Mouse (Mus musculus): ENCODE results near the gene Itln1. TPM values are rescaled to one million over a fixed set of nuclear protein-coding genes. Genes with fewer than 3 reads are reported as not detected.

Gene Itln1
- polyA plus RNA-seq, 1 experiment = not detected

GRCm38 (mm10) chr1:171563042-171563441 lies 27.9 kb upstream of the Itln1 start:
- H3K4me1 ChIP-seq (ENCODE audit: control insufficient read depth, insufficient read depth, insufficient read length) = peaks cover 27% of the 10 kb centered on the region; the same call in 1 of the 2 replicates
- H3K4me3 ChIP-seq (ENCODE audit: extremely low read depth, insufficient read depth, insufficient read length) = no peak overlapping the region
- DNase-seq (ENCODE audit: low read depth in 1 of 2, low spot score in 2 of 2) = peak in 1 of 2 experiments; percentile 12
- H3K27ac ChIP-seq (ENCODE audit: insufficient read depth, low read length) = no peak overlapping the region
- 13% methylated on average over 2 of the region's 2 CpGs for WGBS
- TF ChIP-seq CTCF (IDR thresholded peaks at IDR 0.05; ENCODE audit: extremely low read depth, insufficient read depth, insufficient read length, insufficient replicate concordance) (no peak), POLR2A (IDR thresholded peaks at IDR 0.05; ENCODE audit: low read depth, low read length) (no peak)
- no peaks in the 10 kb centered on the region for H3K27me3 ChIP-seq (ENCODE audit: control insufficient read depth, insufficient read depth, low read length)
- no peaks in the 10 kb centered on the region for H3K36me3 ChIP-seq (ENCODE audit: control insufficient read depth, insufficient read depth, low read length)

GRCm38 (mm10) chr1:171561639-171562225 lies 26.6 kb upstream of the Itln1 start:
- DNase-seq (ENCODE audit: low read depth in 1 of 2, low spot score in 2 of 2) = peak in 1 of 2 experiments; percentile 44
- Histone ChIP-seq H3K36me3 (ENCODE audit: control insufficient read depth, insufficient read depth, low read length) (no peaks in the 10 kb centered on the region), H3K27me3 (ENCODE audit: control insufficient read depth, insufficient read depth, low read length) (no peaks in the 10 kb centered on the region), H3K27ac (ENCODE audit: insufficient read depth, low read length) (peak overlapping the region; percentile 71), H3K4me1 (ENCODE audit: control insufficient read depth, insufficient read depth, insufficient read length) (peaks cover 28% of the 10 kb centered on the region; the same call in 1 of the 2 replicates), H3K4me3 (ENCODE audit: extremely low read depth, insufficient read depth, insufficient read length) (peak overlapping the region; percentile 34; the same call in 1 of the 2 replicates)
- 6% methylated on average over 9 of the region's 11 CpGs for whole genome bisulfite sequencing
- TF ChIP-seq POLR2A (IDR thresholded peaks at IDR 0.05; ENCODE audit: low read depth, low read length) = no peak
- no peak for TF ChIP-seq CTCF (IDR thresholded peaks at IDR 0.05; ENCODE audit: extremely low read depth, insufficient read depth, insufficient read length, insufficient replicate concordance)

DNA sequence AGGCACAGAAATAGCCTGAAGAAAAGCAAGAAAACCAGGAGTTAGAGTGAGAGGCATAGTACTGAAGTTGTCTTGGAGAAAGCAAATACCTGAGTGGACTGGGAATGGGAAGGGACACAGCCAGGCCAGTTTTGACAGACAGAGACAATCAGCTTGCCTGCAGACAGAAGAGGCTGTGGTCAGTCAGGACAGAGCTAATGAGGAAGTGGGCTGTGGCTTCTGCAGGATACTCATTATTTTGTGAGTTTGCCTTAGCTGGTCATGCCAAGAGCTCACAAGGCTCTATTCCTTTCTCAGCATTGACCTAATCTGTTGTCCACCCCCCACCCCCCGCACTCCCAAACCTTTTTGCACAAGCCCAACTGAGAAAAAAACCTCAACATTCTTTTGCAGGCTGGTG lies 26.1 kb upstream of the Itln1 start:
- TF ChIP-seq POLR2A (IDR thresholded peaks at IDR 0.05; ENCODE audit: low read depth, low read length) = no peak
- TF ChIP-seq CTCF (IDR thresholded peaks at IDR 0.05; ENCODE audit: extremely low read depth, insufficient read depth, insufficient read length, insufficient replicate concordance) = no peak
- Histone ChIP-seq H3K27ac (ENCODE audit: insufficient read depth, low read length) (peak overlapping the region; percentile 43; the same call in 1 of the 2 replicates), H3K36me3 (ENCODE audit: control insufficient read depth, insufficient read depth, low read length) (no peaks in the 10 kb centered on the region), H3K4me3 (ENCODE audit: extremely low read depth, insufficient read depth, insufficient read length) (no peak overlapping the region), H3K4me1 (ENCODE audit: control insufficient read depth, insufficient read depth, insufficient read length) (peaks cover 28% of the 10 kb centered on the region; the same call in 1 of the 2 replicates), H3K27me3 (ENCODE audit: control insufficient read depth, insufficient read depth, low read length) (no peaks in the 10 kb centered on the region)
- 67% methylated on average over 1 of the region's 1 CpGs for WGBS
- DNase-seq (ENCODE audit: low read depth in 1 of 2, low spot score in 2 of 2) = no peak

GRCm38 (mm10) chr1:171560262-171560661 lies 25.2 kb upstream of the Itln1 start:
- Histone ChIP-seq H3K4me3 (ENCODE audit: extremely low read depth, insufficient read depth, insufficient read length) (no peak overlapping the region), H3K36me3 (ENCODE audit: control insufficient read depth, insufficient read depth, low read length) (no peaks in the 10 kb centered on the region), H3K27ac (ENCODE audit: insufficient read depth, low read length) (no peak overlapping the region), H3K4me1 (ENCODE audit: control insufficient read depth, insufficient read depth, insufficient read length) (peaks cover 28% of the 10 kb centered on the region; the same call in 1 of the 2 replicates), H3K27me3 (ENCODE audit: control insufficient read depth, insufficient read depth, low read length) (no peaks in the 10 kb centered on the region)
- 62% methylated on average over 2 of the region's 2 CpGs for WGBS
- DNase-seq (ENCODE audit: low read depth in 1 of 2, low spot score in 2 of 2) = no peak
- TF ChIP-seq CTCF (IDR thresholded peaks at IDR 0.05; ENCODE audit: extremely low read depth, insufficient read depth, insufficient read length, insufficient replicate concordance) (no peak), POLR2A (IDR thresholded peaks at IDR 0.05; ENCODE audit: low read depth, low read length) (no peak)

DNA sequence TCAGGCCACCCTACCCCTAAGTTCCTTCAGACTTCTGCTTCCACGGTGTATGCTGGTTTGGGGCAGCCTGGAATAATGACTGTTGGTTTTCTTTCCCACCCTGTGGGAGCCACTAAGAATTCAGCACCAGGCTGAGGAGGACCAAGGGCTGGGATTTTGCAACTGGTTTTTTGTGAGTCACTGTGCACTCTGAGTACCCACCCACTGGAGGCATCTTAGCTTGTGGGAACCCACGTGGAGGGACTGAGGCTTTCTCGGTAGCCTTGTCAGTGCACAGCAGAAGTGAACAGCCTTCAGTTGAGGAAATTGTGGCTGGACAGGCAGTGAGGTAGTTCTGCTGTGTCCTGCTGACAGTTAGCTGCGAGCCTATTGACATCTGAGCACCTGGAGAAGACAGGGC lies 23.8 kb upstream of the Itln1 start, which contains the start of gene Cd244a:
Gene Cd244a (plus strand): TSS at position 296 of the 400 bp plus-strand sequence.
- TF ChIP-seq CTCF (IDR thresholded peaks at IDR 0.05; ENCODE audit: extremely low read depth, insufficient read depth, insufficient read length, insufficient replicate concordance) = no peak
- no peak for TF ChIP-seq POLR2A (IDR thresholded peaks at IDR 0.05; ENCODE audit: low read depth, low read length)
- Histone ChIP-seq H3K27me3 (ENCODE audit: control insufficient read depth, insufficient read depth, low read length) (no peaks in the 10 kb centered on the region), H3K36me3 (ENCODE audit: control insufficient read depth, insufficient read depth, low read length) (no peaks in the 10 kb centered on the region), H3K4me1 (ENCODE audit: control insufficient read depth, insufficient read depth, insufficient read length) (peaks cover 28% of the 10 kb centered on the region; the same call in 1 of the 2 replicates), H3K4me3 (ENCODE audit: extremely low read depth, insufficient read depth, insufficient read length) (peak within 1 kb of the TSS; percentile 3; the same call in 1 of the 2 replicates), H3K27ac (ENCODE audit: insufficient read depth, low read length) (peak within 1 kb of the TSS; percentile 65)
- DNase-seq (ENCODE audit: low read depth in 1 of 2, low spot score in 2 of 2) = peak in 1 of 2 experiments; percentile 37
- 18% methylated on average over 4 of the region's 4 CpGs for WGBS

DNA sequence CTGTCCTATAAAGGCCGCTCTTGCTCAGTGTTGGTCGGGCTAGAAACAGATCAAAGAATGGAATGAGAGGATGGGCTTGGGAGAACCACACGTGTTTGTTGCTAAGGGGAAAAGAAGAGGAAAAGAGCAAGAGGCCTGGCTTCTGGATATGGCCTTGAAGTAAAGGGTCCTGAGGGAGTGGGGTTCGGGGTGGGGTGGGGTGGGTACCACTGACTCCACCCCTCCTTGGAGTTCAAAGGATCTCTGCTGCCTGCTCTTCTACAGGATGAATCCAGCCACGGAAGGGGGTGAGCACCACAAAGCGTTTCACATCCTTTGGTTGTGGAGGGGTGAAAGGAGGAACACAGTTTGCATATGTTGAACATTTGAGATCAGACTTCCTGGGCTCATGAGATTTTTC lies 23.3 kb upstream of the Itln1 start:
- no peak for DNase-seq (ENCODE audit: low read depth in 1 of 2, low spot score in 2 of 2)
- 0 out of 2 replicates have a peak overlapping the region, but pooled peaks have one; percentile 3 for H3K27ac ChIP-seq (ENCODE audit: insufficient read depth, low read length)
- no peaks in the 10 kb centered on the region for H3K36me3 ChIP-seq (ENCODE audit: control insufficient read depth, insufficient read depth, low read length)
- 33% methylated on average over 6 of the region's 6 CpGs for WGBS
- no peak overlapping the region for H3K4me3 ChIP-seq (ENCODE audit: extremely low read depth, insufficient read depth, insufficient read length)
- TF ChIP-seq CTCF (IDR thresholded peaks at IDR 0.05; ENCODE audit: extremely low read depth, insufficient read depth, insufficient read length, insufficient replicate concordance) = no peak
- no peak for TF ChIP-seq POLR2A (IDR thresholded peaks at IDR 0.05; ENCODE audit: low read depth, low read length)
- H3K27me3 ChIP-seq (ENCODE audit: control insufficient read depth, insufficient read depth, low read length) = no peaks in the 10 kb centered on the region
- peaks cover 32% of the 10 kb centered on the region; the same call in 1 of the 2 replicates for H3K4me1 ChIP-seq (ENCODE audit: control insufficient read depth, insufficient read depth, insufficient read length)

DNA sequence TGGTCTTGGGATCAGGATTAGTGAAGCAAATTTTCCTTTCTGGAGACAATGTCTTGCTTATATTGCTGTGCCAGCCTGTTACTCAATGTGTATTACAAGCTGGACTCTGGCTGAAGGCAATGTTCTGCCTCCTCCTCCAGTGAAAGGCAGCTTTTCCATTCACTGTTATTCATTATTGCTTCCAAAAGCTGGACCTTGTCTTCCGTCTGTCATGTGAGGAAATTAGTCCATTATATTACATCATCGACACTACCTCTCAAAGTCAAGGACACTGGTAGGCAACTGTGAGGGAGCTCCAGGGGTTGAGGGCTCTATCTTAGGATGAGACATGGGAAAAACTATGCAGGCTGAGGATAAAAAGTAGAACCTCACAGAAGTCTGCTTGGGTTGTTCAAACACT lies 21.3 kb upstream of the Itln1 start:
- TF ChIP-seq POLR2A (IDR thresholded peaks at IDR 0.05; ENCODE audit: low read depth, low read length) (no peak), CTCF (IDR thresholded peaks at IDR 0.05; ENCODE audit: extremely low read depth, insufficient read depth, insufficient read length, insufficient replicate concordance) (no peak)
- DNase-seq (ENCODE audit: low read depth in 1 of 2, low spot score in 2 of 2) = no peak
- 91% methylated on average over 2 of the region's 2 CpGs for WGBS

More for the DNA sequence above, 21.3 kb upstream of the Itln1 start:
- Histone ChIP-seq H3K4me1 (ENCODE audit: control insufficient read depth, insufficient read depth, insufficient read length) (peaks cover 22% of the 10 kb centered on the region; the same call in 1 of the 2 replicates), H3K36me3 (ENCODE audit: control insufficient read depth, insufficient read depth, low read length) (no peaks in the 10 kb centered on the region), H3K27me3 (ENCODE audit: control insufficient read depth, insufficient read depth, low read length) (no peaks in the 10 kb centered on the region), H3K4me3 (ENCODE audit: extremely low read depth, insufficient read depth, insufficient read length) (no peak overlapping the region), H3K27ac (ENCODE audit: insufficient read depth, low read length) (no peak overlapping the region)

All from spleen, adult 2 months (tissue).